Mouse (Mus musculus) thymus, postnatal 36 days (tissue): ENCODE data around the gene Rspo1.
"Not testable (repeated sequence)": the region's sequence is repeated elsewhere in the genome, so short reads cannot be mapped to it uniquely, and the experiment has no call there.

Experiments
- DNase-seq, 2 experiments: peaks; one replicate each; pipeline ENCODE4 v3.0.0; 2022; ENCODE audit warnings: mixed read lengths in 2 of 2

Rspo1 gene

DNA sequence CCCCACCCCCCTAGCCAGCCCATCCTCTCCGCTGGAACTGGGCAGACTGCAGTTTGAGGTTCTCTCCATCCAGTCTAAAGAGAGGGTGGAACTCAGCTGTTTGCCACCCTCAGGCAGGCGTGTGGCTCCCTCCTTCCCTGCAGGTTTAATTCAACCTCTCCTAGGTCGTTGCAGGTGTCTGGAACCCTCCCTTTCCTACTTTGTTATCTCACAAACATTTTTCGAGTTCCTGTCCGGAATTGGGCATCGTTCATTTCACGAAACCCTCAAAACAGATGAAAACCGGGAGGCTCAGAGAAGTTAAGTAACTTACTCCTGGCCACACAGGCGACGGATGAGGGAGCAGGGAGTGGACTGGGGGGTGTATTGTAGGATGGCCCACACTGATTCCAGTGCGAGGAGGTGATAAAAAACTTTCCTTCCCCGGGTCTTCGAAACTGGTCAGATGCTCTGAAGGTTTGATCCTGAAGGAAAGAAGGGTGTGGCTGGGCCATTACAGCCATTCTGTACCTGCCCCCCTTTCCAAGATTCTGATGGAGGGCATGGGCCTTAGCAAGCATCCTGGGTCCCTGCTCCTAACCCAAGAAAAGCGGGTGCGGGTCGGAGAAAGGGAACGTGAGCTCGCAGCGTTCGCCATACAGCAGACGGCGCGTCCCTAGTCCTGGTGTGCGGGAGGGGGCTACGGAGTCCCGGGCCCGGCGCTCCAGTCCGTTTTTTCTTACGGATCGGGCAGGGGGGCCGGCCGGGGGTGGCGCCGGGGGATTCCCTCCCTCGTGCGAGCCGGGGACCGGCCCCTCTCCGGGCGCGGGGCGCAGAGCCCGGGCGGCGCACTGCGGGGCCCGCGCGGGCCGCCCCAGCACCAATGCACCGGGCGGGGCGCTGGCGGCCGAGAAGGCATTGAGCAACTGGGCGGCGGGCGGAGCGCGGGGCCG is at the start of gene Rspo1:
Gene Rspo1, plus strand, starts transcription at position 760 of the 932 bp plus-strand sequence.
- DNase-seq: no peak

DNA sequence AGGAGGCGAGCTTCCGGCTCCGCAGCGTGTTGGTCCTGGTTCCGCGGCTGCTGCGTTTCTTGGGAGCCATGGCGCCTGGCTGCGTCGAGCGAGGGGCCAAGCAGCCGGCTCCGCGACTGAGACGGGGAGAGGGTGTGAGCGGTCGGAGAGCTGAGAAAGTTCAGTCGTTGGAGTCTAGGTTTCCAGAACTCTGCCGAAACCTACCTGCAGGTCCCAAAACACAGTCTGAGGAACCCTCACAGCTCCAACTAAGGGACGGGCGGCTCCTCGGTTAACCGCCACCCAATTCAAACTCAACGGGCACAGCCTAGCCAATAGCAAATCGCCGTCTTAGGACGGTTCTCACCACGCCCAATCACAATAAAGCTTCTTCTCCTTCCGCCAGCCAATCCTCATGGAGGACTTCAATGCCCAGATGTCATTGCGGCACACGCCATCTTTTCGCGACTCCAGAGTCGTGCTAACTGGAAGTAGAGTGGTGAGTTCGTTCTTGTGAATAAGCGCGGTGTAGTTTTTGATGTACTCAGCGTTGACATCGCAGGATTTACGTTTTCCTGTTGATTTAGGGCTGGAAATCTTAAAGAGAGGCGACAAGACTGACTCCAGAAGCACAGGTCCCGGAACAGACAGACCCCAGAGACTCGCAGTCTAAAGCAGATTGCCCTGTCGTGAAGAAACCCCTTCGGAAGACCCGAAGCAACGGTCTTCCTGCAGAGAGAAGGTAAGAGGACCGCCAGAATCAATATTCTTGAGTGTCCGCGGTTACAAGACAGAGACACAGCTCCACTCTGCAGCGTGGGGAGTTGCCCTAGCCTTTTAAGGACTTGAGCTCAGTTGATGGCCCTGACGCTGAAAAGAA is 49.4 kb upstream of the Rspo1 start, which contains the start of gene 9930104L06Rik:
Gene 9930104L06Rik, plus strand, starts transcription at position 436 of the 859 bp plus-strand sequence.
- DNase-seq: peak; percentile 90 to 92

DNA sequence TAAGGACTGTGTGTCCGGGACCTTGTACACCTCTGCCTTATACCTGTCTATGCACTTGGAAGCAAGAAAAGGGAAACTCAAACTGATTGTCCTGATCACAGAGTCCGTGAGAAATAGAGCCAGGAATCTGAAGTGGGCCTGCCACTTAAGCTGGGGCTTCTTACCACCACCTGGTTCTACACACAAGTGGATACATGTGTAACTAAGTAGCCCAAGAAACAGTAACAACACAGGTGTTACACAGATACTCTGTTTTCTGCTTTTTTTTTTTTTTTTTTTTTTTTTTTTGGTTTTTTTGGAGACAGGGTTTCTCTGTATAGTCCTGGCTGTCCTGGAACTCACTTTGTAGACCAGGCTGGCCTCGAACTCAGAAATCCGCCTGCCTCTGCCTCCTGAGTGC is 47.0 kb upstream of the Rspo1 start, which contains the start of gene Cdca8:
Gene Cdca8, minus strand, starts transcription at position 101 of the 400 bp plus-strand sequence.
- not testable (repeated sequence) for DNase-seq

DNA sequence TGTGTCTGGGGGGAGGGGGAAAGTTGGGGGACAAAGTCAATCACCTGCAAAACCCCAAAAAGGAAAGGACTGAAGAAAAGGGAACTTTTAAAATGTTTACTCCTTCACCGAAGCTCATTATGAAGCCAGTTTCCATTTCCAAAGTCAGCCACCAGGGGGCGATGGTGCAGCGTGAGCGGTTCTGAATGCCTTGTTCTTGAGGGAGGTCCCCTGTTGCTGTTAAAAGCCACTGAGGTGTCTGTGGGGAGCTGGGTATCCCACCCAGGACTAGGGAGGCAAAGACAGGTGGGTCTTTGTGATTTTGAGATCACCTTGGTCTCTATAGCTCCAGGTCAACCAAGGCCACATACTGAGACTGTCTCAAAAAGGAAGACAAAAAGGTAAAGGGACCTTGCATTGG is 43.2 kb upstream of the Rspo1 start:
- DNase-seq: peak; percentile 67 to 77

DNA sequence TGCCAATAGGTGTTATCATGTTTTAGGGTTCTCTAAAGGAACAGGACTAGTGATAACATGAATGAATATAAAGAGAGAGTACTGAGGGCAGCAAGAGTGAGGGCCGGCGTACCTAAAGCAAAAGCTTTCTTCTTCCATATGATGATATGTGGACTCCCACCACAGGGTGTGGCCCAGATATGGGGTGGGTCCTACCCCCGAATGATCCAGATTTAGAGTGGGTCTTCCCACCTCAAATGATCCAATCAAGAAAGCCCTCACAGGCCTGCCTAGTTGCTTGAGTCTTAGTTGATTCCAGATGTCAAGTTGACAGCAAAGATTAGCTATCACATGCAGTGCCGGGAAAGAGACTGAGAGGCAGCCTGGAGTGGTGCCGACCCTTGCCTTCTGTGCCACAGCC is 42.4 kb upstream of the Rspo1 start:
- DNase-seq: no peak

DNA sequence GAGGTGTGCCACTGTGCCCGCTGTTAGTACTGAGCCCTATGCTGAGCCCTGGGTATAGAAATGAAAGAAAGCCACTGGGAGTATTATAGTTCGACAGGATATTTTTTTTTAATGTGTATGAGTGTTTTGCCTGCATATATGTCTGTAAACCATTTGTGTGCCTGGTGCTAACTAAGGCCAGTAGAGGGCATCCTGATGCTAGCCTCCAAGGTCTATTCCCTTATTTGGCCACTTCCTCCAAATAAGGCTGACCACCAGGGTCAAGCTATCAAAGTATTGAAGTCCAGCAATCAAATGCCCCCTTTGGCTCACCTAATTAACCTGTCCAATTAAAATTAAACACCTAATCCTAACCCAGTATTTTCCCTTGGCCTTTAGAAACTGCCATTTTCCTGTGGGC is 41.3 kb upstream of the Rspo1 start:
- no peak for DNase-seq

DNA sequence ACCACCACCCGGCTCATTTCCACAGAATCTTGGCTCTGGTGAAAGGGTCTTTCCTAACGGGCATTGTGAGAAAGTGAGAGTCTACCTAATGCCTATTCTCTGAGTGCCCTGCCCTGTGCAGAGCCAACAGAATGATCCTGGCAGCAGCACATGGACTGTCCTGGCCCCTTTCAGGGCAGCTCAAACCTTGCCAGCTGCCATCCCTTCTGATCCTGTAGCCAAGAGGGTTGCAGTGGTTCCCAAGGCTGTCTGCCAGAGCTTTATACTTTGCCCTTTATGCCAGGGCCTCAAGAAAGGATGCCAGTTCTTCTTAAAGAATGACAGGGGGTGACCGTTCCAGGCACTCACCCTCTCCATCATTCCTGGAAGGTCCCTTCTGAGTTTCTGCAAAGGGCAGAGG is 36.7 kb upstream of the Rspo1 start:
- no peak for DNase-seq

DNA sequence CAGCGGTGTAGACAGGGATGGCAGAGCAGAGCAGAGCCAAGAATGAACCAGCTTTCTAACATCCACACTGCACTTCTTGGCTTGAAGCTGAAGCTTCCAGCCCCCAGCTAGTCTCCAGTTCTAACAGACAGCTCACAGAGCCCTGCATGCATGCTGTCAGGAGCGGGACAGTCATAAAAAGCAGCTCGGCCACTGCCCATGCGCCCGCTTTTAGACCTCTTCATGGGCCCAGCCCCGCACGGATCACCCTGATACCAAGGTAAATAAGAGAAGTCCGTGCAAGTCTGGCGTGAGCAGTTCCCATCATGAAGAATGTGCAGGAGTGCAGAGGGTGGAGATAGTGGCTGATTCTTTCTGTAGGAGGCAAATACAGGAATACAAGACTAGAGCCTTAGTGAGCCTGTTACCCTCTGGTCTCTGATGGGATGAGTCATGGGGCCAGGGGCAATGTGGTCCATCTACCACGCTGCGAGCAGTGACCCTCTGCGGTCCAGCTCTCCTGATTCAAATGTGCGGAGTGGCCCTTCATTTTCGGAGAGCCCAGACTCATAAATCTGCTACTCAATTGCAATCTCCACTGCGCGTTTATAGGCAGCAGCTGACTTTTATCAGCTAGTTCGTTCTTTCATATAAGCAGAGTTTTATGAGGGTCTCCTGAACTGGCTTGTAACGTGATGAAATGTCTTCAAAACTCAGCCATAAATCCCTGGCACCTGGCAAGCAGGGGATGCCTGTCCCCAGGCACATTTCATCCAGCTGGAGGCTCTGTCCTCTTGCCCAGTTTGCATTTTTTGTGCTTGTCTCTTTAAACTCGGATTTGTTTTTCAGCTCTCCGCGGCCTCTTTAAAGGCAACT is 35.8 kb upstream of the Rspo1 start:
- DNase-seq: no peak

DNA sequence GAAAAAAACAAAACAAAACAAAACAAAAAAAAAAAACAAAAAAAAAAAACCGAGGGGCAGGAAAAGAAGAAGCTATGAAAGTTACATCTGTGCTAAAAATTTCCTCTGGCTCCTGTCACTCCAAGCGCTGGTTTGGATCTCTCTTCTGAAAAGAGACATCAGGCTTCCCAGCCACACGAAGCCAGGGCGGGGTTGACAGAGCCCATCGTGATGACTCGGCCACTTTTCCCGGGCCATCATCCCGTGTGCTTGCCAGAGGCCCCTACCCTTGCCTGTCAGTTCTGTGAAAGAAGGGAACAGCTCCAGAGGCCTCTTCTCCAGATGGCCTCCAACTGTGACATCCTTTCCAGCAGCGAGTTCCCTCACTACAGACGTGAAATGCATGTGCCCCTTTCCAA is 35.2 kb upstream of the Rspo1 start:
- DNase-seq: no peak

DNA sequence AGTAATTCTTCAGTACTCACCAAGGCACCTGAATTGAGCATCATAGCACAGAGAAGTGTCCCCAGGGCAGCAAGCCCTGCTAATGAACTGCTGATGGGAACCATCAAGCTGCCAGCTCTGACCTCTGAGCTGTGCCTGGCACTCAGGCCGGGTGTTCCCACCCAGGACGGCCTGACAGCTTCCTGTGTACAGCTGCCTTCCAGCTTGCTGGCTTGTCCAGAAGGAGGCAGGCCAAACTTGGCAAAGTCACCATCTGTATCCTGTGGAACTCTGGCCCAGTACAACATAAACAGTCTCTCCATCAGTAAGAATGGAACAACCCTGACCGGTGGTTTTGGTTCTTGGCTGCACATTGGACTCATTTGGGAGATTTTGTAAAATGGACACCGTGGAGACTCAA is 32.7 kb upstream of the Rspo1 start:
- no peak for DNase-seq

DNA sequence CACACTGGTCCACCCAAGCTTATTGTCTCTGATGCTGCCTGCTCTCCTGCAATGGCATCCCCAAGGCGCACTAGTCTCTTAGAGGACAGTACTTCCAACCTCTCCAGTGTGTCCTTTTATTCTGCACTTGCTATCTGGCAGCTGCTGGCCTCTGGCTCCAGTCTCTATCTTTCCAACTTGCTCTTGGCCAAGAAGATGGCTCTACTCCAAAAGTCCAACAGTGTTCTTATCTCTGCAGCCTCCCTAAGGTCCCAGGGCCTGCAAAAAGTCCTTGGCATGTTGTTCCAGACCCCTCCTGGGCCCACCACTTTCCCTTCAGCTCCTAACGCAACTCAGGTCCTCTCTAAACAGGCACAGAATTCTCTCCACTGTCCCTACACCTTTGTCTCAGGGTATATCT is 28.9 kb upstream of the Rspo1 start:
- DNase-seq: no peak

DNA sequence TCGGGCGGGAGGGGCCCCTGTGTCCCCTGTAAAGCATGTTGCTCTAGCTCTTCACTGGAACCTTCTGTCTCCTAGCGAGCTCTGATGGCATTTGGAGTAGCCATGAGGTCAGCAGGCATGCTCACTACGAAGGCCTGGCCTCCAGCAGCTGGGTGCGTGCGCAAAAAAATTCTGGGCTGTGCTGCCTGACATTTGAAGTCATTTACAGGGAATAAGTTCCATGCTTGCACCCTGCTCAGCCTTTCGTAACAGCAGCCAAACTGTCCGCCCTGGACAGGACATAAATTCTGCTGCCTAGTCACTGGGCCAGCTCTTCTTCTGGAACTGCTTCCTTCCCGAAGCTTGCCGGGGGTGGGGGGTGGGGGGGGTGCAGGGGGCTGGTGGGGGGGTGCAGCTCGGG is 27.2 kb upstream of the Rspo1 start:
- DNase-seq: no peak

DNA sequence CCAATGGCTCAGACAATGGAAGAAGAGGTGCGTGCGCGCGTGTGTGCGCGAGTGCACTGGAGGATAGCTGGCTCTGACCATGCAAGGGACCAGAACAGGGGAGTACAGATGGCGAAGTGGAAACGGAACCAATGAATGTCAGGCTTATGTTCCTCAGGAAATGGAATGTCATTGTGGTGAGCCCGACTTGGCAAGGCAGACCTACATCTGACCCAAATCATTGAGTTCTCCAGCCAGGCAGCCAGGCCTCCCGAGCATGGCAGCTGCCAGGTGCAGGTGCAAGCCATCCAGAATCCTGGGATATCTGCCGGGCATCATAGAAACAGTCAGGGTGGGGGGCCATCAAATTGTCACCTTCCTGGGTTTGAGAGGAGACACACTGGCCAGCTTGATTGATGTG is 25.3 kb upstream of the Rspo1 start:
- DNase-seq: no peak

DNA sequence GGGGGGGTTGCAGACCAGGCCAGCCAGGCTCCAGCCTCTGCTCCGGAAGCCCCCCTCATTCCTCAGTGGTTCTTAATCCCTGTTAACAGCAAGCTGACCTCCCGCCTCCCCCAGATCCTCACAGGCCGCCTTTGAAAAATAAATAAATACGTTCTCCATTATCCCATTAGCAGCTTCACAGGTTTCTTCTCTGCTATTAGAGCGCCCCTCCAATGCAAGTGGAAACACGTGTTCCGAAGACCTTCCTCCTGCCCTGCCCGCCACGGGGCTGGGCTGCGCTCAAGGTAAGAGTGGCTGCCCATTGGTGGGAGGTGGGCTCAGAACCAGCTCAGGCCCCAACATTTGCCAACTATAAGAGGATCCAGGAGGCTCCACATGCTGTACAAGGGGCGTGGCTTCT is 23.7 kb upstream of the Rspo1 start:
- DNase-seq: no peak

DNA sequence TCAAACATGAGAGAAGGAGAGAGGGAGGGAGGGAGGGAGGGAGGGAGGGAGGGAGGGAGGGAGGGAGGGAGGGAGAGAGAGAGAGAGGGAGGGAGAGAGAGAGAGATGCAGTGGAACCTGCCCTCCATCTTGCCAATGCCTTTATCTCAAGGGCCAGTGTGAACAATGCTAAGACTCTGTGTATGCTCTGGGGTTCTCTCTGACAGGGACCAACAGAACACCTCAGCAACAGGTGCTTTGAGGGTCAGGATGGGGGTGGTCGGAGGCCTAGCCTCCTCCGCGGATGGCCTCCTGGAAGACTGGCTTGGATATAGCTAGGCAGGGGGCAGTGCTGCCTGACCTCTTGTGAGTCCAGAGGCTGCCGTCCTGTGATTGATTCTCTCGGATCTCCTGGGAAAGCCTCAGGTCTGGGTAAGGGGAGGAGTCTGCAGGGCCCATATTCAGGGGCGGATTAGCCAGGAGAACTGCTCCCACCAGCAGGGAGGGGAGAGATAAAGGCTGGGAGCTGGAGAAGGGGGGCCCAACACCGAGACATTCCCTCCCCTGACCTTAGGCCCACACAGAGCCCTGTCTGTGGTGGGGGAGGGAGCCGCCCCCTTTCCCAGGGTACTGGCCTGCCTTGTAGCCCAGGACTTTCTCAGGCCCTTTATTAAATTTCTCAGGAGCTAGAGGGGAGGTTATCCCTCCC is 21.2 kb upstream of the Rspo1 start:
- no peak for DNase-seq

DNA sequence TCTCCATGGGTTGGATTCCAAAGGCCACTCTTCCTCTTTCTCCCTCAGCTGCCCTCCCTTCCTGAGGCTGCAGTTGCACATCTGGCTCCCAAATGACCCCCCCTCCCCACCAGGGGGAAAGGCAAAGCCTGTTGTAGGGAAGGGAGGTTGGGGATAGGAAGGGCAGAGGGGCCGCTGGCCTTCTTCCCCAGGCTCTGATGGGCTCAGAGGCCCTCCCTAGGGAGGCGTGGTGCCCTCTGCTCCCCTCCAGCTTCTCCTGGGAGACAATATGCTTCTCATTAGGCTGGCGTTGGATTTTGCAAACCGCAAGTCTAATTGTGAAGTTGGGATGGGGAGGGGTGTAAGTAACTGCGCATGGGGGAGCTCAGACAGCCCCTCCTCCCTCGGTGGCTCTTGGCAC is 17.5 kb upstream of the Rspo1 start:
- DNase-seq: no peak

DNA sequence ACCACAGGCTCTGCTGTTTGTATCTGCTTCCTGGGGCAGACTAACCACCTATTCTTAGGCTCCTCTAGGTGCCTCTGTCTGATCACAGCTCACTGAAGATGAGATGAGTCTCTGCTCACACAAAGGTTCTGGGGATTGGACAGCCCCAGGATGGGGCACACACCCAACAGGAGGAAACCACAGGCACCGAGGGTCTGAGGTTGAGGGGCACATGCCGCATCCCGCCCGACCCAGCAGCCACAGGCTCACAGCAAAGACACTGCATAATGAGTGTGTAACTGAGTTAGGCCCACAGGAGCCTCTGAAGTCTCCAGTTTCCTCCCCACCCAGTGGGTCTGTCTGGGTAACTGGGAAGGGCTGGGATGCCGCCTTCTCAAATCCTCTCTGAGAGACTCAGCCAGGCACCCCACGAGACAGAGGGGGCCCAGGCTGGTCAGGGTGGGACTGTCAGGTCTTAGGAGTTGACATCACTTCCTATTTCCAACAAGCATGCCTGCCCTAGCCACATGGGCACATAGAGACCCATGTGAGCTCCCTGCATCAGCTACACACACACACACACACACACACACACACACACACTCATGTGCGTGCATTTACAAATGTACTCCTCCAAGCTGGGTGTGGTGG is 16.9 kb upstream of the Rspo1 start:
- no peak for DNase-seq

DNA sequence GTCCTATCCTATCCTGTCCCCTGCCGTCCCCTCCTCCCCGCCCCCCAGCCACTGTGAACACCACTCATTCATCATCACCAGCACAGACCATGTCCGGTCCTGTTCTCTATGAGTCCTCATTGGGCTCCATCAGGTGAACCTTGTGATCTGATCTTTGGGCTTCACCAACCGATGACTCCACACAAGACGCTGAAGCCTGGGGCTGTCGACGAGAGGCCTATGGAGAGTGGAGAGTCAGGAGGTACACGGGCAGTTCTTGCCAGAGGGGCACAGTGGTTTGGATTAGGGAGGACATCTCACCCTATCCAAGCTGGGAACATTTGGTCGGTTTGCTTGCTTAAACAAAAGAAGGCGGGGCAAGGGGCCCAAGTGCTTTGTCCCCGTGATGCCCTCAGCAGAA is 16.0 kb upstream of the Rspo1 start:
- DNase-seq: no peak

DNA sequence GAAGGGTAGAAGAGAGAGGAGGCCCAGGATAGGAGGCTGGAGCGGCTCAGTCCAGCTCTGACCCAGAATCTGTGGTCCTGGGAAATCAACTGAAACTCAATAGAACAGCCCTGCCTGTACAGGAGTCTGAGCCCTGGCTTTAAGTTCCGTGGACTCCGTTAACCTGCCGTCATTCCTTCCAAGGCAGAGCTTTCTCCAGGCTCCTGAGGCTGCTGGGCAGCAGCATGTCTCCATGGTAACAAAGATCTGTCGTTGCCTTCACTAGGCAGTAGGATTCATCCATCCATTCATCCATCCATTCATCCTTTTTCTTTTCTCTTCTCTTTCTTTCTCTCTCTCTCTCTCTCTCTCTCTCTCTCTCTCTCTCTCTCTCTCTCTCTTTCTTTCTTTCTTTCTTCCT is 15.6 kb upstream of the Rspo1 start:
- no peak for DNase-seq

DNA sequence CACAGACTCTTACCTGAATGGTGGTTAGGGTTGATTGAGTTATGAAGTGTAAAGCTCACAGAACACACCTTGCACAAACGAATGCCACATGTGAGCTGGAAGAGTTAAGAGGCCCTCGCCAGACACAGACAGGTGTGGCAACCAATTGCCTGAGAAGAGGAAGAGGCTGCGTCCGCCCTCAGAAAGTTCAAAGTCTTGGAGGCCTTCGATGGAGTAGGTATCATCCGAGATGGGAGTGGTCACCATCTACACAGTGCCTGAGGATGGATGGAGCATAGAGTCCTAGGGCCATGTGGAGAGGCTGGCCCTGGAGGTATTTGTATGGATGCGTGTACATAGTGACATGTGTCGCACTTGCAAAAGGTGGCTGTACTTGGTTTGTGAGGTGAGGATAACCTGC is 15.1 kb upstream of the Rspo1 start:
- DNase-seq: no peak

DNA sequence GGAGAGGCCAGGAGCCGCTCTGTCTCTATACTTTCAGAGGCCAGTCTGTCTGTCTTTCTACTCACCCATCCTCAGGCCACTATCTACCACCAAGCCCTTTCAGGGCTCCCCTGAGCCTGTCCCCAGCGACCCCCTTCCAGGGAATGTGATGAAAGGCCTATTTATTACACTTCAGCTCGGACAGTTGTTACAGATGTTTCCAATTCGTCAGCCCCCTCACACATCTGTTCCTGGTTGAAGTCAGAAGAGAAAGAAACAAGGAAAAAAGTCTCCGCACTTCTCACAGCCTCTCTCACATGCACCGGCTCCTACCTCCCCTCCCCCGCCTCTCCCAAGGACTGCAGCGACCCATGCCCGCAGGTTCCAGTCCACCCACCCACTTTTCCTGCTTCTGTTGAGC is 13.9 kb upstream of the Rspo1 start:
- no peak for DNase-seq

DNA sequence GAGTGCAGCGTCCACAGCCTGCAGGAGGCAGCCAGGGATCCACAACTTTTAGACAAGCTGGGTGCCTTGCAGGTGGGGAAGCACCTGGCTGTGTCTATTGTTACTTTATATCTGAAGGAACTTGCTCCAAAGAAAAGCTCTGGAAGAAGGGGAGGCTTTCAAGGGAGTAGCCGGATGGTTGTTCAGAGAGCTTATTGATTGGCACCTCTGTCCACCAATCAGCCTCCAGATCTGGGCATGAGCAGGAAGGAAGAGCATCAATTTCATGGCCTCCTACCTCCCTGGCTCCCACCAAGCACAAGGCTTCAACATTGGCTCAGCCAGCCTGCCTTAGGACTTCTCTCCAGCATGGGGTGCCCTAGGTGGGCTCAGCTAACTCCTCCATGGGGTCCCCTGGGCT is 12.9 kb upstream of the Rspo1 start:
- DNase-seq: no peak
